Mouse (Mus musculus) kidney, adult 11 months (tissue): ENCODE measurements around the gene Ascc2.
"Not testable (repeated sequence)": the region's sequence is repeated elsewhere in the genome, so short reads cannot be mapped to it uniquely, and the experiment has no call there.

Source experiments
- DNase-seq: peaks from one replicate; pipeline ENCODE4 v3.0.0; 2022

The Ascc2 gene

GRCm38 (mm10) chr11:4634395-4634794 lies 3.2 kb upstream of the Ascc2 start:
- no peak for DNase-seq

GRCm38 (mm10) chr11:4636782-4637342 lies 685 bp upstream of the Ascc2 start:
- no peak for DNase-seq

DNA sequence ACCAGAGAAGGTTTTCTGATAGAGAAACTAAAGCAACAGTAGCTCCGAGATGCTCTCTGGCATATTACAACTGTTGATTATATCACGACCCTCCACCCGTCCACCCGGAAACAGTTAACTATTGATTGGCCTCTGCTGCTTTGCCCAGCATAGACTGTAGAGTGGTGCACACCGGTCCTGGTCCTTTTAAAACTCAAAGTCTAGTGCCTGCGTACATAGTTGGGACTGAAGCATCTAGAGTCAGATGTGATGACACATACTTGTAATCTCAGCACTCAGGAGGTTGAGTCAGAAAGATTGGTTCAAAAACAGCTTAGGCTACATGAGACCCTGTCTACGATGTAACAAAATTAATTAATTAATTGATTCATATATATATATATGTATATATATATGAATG lies 714 bp downstream of the Ascc2 start:
- DNase-seq: no peak

- DNase-seq: no peak
These were observed 3.6 kb downstream of the Ascc2 start for GRCm38 (mm10) chr11:4641185-4641584.

- no peak for DNase-seq
These were observed 6.2 kb downstream of the Ascc2 start for GRCm38 (mm10) chr11:4643722-4644121.

- not testable (repeated sequence) for DNase-seq
These were observed 7.6 kb downstream of the Ascc2 start for GRCm38 (mm10) chr11:4645180-4645579.

- DNase-seq: no peak
These were observed 8.9 kb downstream of the Ascc2 start for GRCm38 (mm10) chr11:4646409-4646808.

- no peak for DNase-seq
These were observed 22.3 kb downstream of the Ascc2 start for GRCm38 (mm10) chr11:4659818-4660217.

- no peak for DNase-seq
These were observed 22.9 kb downstream of the Ascc2 start for GRCm38 (mm10) chr11:4660309-4661025.

DNA sequence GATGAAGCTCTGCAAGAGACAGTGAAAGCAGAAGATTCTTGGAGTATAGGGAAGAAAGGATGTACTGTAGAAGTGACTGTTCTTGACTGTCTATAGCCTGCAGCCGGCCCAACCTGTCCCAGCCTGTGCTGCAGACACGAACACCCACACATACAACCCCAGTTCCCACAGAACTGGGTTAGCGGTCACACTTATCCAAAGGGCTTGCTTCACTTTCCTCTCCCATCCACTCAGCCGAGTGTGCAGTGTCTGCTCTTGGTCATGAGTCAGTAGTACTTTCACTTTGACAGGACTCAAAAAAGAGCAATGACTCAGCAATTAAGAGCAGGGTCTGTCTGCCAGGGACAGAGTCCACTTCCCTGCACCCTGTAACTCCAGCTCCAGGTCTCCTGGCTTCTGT lies 23.8 kb downstream of the Ascc2 start:
- peak; percentile 15 for DNase-seq

GRCm38 (mm10) chr11:4661871-4662495 lies 24.4 kb downstream of the Ascc2 start:
- DNase-seq: no peak

DNA sequence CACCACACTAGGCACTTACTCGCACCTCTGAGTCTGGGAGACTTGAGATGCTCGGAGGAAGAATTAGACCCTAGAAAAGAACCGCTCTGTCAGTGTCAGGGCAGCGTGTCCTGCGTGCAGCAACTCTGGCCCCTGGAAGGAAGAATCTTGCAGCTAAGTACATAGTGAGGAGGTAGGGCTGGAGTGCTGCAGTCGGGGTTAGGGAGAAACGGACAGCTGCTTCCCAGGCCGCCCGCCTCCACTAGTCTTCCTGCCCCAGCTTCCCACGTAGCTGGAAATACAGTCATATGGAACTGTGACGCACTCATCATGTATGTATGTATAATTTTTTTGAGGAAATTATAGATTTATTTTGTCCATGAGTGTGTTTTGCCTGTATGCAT lies 24.9 kb downstream of the Ascc2 start:
- DNase-seq: no peak

DNA sequence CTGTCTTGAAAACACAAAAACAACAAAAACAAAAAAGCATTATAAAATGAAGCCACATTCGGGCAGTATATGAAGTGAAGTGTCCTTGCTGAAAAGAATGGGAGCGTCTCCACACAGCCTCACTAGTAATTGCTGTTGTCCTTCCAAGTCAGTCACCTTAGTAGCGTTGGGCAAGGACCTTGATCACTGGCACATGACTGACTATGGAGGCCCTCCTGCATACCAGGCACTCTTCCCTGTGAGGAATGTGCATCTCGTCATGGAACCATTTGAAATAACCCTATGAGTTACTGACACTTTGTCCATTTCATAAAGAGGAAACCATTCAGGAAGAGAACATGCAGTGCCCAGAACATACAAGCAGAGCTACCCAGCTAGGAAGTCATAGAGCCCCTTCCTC lies 34.2 kb downstream of the Ascc2 start:
- no peak for DNase-seq

DNA sequence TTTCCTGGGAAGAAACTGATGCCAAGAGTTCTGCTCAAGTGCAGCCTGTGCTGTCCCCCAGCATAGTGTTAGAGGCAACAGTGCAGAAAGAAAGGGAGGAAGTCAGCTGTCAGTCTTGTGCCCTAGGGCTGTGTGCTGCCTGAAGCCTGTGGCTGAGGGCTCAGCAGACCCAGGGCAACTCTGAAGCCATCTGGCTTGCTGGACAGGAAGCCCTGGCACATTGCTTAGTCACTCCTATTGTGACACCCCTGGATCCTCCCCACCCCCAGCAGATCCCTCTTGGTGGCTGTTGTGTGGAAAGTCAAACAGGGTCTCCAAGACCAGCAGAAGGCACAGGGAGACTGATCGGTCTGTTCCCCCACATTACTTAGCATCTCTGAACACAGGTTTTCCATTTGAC lies 37.0 kb downstream of the Ascc2 start:
- DNase-seq: no peak

DNA sequence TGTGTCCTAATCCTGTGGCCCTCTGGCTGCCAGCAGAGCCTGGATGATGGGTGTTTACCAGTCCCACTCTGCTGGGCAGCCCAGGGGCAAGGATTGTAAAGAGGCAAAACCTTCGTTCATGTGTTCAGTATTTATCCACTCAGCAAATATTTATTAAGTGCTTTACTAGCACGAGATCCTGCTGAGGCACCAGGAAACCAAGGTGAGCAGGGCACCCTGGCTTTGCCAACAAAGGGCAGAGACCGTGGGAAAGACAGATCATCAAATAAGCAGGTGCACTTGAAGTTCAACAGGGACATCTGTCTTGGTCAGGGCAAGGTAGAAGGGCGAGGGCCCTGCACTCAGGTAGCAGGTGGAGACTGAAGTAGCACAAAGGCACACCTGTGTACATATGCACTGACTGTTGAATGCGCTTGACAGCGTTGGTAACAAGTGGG lies 37.6 kb downstream of the Ascc2 start:
- peak; percentile 36 for DNase-seq

- no peak for DNase-seq
These were observed 38.1 kb downstream of the Ascc2 start for GRCm38 (mm10) chr11:4675693-4676092.

- no peak for DNase-seq
These were observed 39.8 kb downstream of the Ascc2 start for GRCm38 (mm10) chr11:4677250-4677872.

GRCm38 (mm10) chr11:4678700-4679440 lies 41.3 kb downstream of the Ascc2 start:
- DNase-seq: no peak

DNA sequence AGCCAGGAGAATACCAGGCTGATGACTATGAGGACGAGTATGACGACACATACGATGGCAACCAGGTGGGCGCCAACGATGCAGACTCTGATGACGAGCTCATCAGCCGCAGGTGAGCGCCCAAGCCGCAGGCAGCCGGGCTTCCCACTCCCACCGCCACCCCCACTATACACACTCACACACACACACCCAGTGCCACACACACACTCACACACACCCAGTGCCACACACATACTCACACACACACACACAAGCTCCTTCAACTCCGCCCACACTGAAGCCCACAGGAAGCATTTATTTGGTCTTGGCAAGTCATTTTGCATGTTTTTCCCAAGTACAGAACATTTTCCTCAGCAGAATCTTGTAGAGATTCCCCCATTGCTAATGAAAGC lies 41.9 kb downstream of the Ascc2 start:
- DNase-seq: no peak

GRCm38 (mm10) chr11:4680126-4680525 lies 42.6 kb downstream of the Ascc2 start:
- DNase-seq: no peak

GRCm38 (mm10) chr11:4683516-4683915 lies 46.0 kb downstream of the Ascc2 start:
- DNase-seq: no peak

DNA sequence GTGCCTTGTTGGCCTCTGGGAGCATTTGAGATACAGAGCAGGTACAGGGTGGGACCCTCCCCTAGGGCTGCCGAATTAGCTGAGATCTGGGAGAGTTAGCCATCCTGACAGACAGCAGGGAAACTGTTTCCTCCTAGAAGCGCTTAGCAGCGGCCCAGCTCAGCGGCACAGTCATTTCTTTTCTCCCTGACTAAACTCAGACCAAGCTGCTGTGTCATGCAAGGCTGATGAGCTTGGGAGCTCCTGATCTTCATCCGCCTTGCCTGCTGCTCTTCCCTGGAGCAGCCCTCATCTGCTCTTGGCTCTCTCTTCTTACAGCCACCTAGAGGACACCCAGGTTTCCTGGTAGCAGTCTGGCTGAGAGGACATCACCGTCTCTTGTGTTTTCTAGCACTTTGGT lies 46.6 kb downstream of the Ascc2 start:
- no peak for DNase-seq

- DNase-seq: no peak
These were observed 47.5 kb downstream of the Ascc2 start for GRCm38 (mm10) chr11:4685071-4685470.
